Mouse (Mus musculus): ENCODE results near the gene Hoxc13. TPM values are rescaled to one million over a fixed set of nuclear protein-coding genes. Genes with fewer than 3 reads are reported as not detected.
A peak's percentile ranks its signal among the peaks of the same experiment; 100 is the strongest.

Hoxc13 gene
- polyA plus RNA-seq, 1 experiment = 5.8 TPM

DNA sequence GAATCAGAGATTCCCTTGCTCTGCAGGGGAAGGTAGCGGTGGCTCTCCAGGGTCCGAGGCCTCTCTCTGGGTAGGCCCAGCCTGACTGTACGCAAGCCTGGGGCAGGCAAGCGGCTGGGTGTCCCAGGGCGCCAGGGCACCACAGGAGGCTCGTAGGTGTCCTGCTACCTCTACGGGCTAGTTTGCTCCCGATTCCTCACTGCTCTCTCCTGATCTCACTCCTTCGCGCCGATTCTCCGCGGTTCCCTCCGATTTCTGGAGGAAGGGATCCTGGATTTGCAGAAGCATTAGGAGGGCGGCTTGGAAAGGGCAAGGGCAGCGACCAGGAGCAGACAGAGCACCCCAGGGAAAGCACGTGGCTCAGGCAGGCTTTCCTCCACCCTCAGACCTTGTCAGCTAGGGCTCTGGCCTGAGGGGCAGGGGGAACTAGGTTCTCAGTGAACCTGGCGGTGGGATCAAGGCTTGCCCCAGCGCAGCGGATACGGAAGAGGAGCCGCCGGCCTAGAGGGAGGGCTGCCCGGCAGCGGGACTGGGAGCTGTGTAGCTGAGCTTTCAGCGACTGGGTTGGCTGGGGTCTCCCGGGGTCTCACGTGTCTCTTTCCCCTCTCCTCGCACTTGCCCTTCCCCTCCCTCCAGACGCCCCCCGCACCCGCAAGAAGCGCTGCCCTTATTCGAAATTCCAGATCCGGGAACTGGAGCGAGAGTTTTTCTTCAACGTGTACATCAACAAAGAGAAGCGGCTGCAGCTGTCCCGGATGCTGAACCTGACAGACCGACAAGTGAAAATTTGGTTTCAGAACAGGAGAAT lies 35.1 kb downstream of the Hoxc13 start:
- peak overlapping the region; percentile 100 for H3K4me2 ChIP-seq (ENCODE audit: low read depth)
- no peak for TF ChIP-seq SRF (IDR thresholded peaks at IDR 0.05; ENCODE audit: control insufficient read depth, insufficient read length, low read depth)
- no peak for TF ChIP-seq MAX (IDR thresholded peaks at IDR 0.05; ENCODE audit: low read depth)
- peak; percentile 82 for TF ChIP-seq POLR2AphosphoS2 (IDR thresholded peaks at IDR 0.05; ENCODE audit: insufficient read length, low read depth)
- TF ChIP-seq MYOG (IDR thresholded peaks at IDR 0.05; ENCODE audit: control insufficient read depth in 1 of 3, insufficient read depth in 1 of 3, insufficient read length in 2 of 3, low read depth in 2 of 3) = peak in 1 of 3 experiments; percentile 42
- TF ChIP-seq POLR2A (IDR thresholded peaks at IDR 0.05; ENCODE audit: insufficient read length, low read depth) = peak; percentile 64
- TF ChIP-seq MYOD1 (IDR thresholded peaks at IDR 0.05; ENCODE audit: control insufficient read depth in 1 of 3, insufficient read length in 2 of 3, low read depth in 2 of 3) = peak in 2 of 3 experiments; percentile 19 to 38
- H3K79me2 ChIP-seq (ENCODE audit: control insufficient read depth, insufficient read depth) = peaks cover 82% of the 10 kb centered on the region
- no peaks in the 10 kb centered on the region for H3K36me3 ChIP-seq (ENCODE audit: control insufficient read depth, insufficient read depth)
- H3ac ChIP-seq (ENCODE audit: control insufficient read depth, insufficient read length) = peak overlapping the region; percentile 79
- H3K4me3 ChIP-seq = peak overlapping the region; percentile 91
- H3K27me3 ChIP-seq (ENCODE audit: control insufficient read depth, insufficient read depth, insufficient read length) = no peaks in the 10 kb centered on the region

- Histone ChIP-seq H3K79me2 (ENCODE audit: control insufficient read depth, insufficient read depth) (peaks cover 84% of the 10 kb centered on the region), H3K4me2 (ENCODE audit: low read depth) (peak overlapping the region; percentile 100), H3K4me3 (peak overlapping the region; percentile 91)
These were observed 36.0 kb downstream of the Hoxc13 start for GRCm38 (mm10) chr15:102956906-102957305.

GRCm38 (mm10) chr15:102959663-102960191 lies 38.8 kb downstream of the Hoxc13 start:
- Histone ChIP-seq H3K4me2 (ENCODE audit: low read depth) (peak overlapping the region; percentile 100), H3K36me3 (ENCODE audit: control insufficient read depth, insufficient read depth) (no peaks in the 10 kb centered on the region), H3K27me3 (ENCODE audit: control insufficient read depth, insufficient read depth, insufficient read length) (no peaks in the 10 kb centered on the region), H3ac (ENCODE audit: control insufficient read depth, insufficient read length) (peak overlapping the region; percentile 27), H3K4me3 (peak overlapping the region; percentile 85), H3K79me2 (ENCODE audit: control insufficient read depth, insufficient read depth) (peaks cover 98% of the 10 kb centered on the region)
- TF ChIP-seq POLR2AphosphoS2 (IDR thresholded peaks at IDR 0.05; ENCODE audit: insufficient read length, low read depth) (peak; percentile 60), USF1 (IDR thresholded peaks at IDR 0.05; ENCODE audit: low read depth) (no peak)

More at GRCm38 (mm10) chr15:102956906-102957305, 36.0 kb downstream of the Hoxc13 start:
- Histone ChIP-seq H3K27me3 (ENCODE audit: control insufficient read depth, insufficient read depth, insufficient read length) (no peaks in the 10 kb centered on the region), H3ac (ENCODE audit: control insufficient read depth, insufficient read length) (peak overlapping the region; percentile 79), H3K36me3 (ENCODE audit: control insufficient read depth, insufficient read depth) (no peaks in the 10 kb centered on the region)
- TF ChIP-seq POLR2AphosphoS2 (IDR thresholded peaks at IDR 0.05; ENCODE audit: insufficient read length, low read depth) (peak; percentile 13), CEBPB (IDR thresholded peaks at IDR 0.05; ENCODE audit: insufficient read depth, poor library complexity, severe bottlenecking) (no peak)

DNA sequence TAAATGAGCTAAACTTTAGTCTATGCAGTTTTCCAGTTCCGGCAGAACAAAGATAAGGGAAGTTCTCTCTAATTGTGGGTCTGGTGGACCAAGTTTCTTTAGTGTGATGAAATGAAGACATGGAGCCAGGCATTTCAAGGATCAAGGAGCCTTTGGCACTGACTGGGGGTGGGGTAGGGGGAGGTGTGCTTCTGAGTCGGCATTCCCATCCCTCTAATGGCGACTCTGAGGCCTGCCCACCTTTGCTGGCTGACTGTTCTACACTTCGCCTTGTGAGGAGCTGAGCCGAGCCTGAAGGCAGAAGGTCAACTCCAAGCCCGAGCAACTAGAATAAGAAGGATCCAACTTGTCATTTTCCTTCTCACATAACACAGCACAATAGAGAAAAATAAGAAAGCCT lies 40.8 kb downstream of the Hoxc13 start:
- Histone ChIP-seq H3K36me3 (ENCODE audit: control insufficient read depth, insufficient read depth) (no peaks in the 10 kb centered on the region), H3K79me2 (ENCODE audit: control insufficient read depth, insufficient read depth) (peaks cover 95% of the 10 kb centered on the region), H3K4me3 (peak overlapping the region; percentile 85), H3K27me3 (ENCODE audit: control insufficient read depth, insufficient read depth, insufficient read length) (no peaks in the 10 kb centered on the region), H3ac (ENCODE audit: control insufficient read depth, insufficient read length) (peak overlapping the region; percentile 11), H3K4me2 (ENCODE audit: low read depth) (peak overlapping the region; percentile 100)
- TF ChIP-seq MYOG (IDR thresholded peaks at IDR 0.05; ENCODE audit: control insufficient read depth in 1 of 3, insufficient read depth in 1 of 3, insufficient read length in 2 of 3, low read depth in 2 of 3) = no peak
- TF ChIP-seq USF1 (IDR thresholded peaks at IDR 0.05; ENCODE audit: low read depth) = no peak
- no peak for TF ChIP-seq SRF (IDR thresholded peaks at IDR 0.05; ENCODE audit: control insufficient read depth, insufficient read length, low read depth)
- TF ChIP-seq POLR2A (IDR thresholded peaks at IDR 0.05; ENCODE audit: insufficient read length, low read depth) = peak; percentile 59
- TF ChIP-seq TCF12 (IDR thresholded peaks at IDR 0.05; ENCODE audit: insufficient read depth, poor library complexity, severe bottlenecking) = no peak
- no peak for TF ChIP-seq E2F4 (IDR thresholded peaks at IDR 0.05; ENCODE audit: insufficient read depth)
- no peak for TF ChIP-seq TCF3 (IDR thresholded peaks at IDR 0.05; ENCODE audit: insufficient read length, low read depth)
- TF ChIP-seq CEBPB (IDR thresholded peaks at IDR 0.05; ENCODE audit: insufficient read depth, poor library complexity, severe bottlenecking) = no peak
- TF ChIP-seq POLR2AphosphoS2 (IDR thresholded peaks at IDR 0.05; ENCODE audit: insufficient read length, low read depth) = peak; percentile 65

GRCm38 (mm10) chr15:102962492-102962891 lies 41.6 kb downstream of the Hoxc13 start:
- Histone ChIP-seq H3K79me2 (ENCODE audit: control insufficient read depth, insufficient read depth) (peaks cover 95% of the 10 kb centered on the region), H3K4me3 (peak overlapping the region; percentile 85), H3K4me2 (ENCODE audit: low read depth) (peak overlapping the region; percentile 100), H3K36me3 (ENCODE audit: control insufficient read depth, insufficient read depth) (no peaks in the 10 kb centered on the region), H3K27me3 (ENCODE audit: control insufficient read depth, insufficient read depth, insufficient read length) (no peaks in the 10 kb centered on the region), H3ac (ENCODE audit: control insufficient read depth, insufficient read length) (peak overlapping the region; percentile 11)
- TF ChIP-seq POLR2AphosphoS2 (IDR thresholded peaks at IDR 0.05; ENCODE audit: insufficient read length, low read depth) = peak; percentile 18
- TF ChIP-seq CEBPB (IDR thresholded peaks at IDR 0.05; ENCODE audit: insufficient read depth, poor library complexity, severe bottlenecking) = peak; percentile 23; the same call in 1 of the 2 replicates
- TF ChIP-seq MYOD1 (IDR thresholded peaks at IDR 0.05; ENCODE audit: control insufficient read depth in 1 of 3, insufficient read length in 2 of 3, low read depth in 2 of 3) = no peak
- TF ChIP-seq TCF12 (IDR thresholded peaks at IDR 0.05; ENCODE audit: insufficient read depth, poor library complexity, severe bottlenecking) = no peak
- TF ChIP-seq POLR2A (IDR thresholded peaks at IDR 0.05; ENCODE audit: insufficient read length, low read depth) = peak; percentile 8
- no peak for TF ChIP-seq USF1 (IDR thresholded peaks at IDR 0.05; ENCODE audit: low read depth)
